Mouse (Mus musculus) embryonic fibroblast, embryonic 13.5 days (primary cell): ENCODE results near the gene Slc2a12.
A peak's percentile ranks its signal among the peaks of the same experiment; 100 is the strongest.

ENCODE experiments used
- CTCF ChIP-seq: IDR thresholded peaks from 2 replicates; pipeline ENCODE4 v1.5.1; 2011; ENCODE audit warnings: mild to moderate bottlenecking, control low read depth, low read length, moderate library complexity, borderline replicate concordance; ENCODE audit not compliant: insufficient read depth
- POLR2A ChIP-seq: IDR thresholded peaks from 2 replicates; pipeline ENCODE4 v1.6.1; 2011; ENCODE audit warnings: low read depth, mild to moderate bottlenecking, control low read depth, low read length, moderate library complexity

DNA sequence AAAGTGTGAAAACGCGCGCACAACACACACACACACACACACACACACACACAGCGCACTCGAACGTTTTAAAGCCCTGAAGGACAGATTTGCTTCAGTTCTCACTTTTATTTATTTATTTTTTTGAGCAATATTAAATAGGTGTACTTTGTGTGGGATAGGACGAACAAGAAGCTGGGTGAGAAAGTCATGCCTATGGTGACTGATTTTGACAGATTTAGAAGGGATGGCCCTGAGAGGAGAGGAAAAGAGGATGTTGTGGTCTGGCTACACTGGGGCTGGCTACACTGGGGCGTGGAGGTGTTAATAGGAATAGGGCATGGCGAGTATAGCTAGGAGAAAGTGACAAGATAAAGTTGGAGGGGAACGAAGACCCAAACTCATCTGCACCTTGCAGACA, 87.4 kb downstream of the Slc2a12 start:
- no peak for TF ChIP-seq CTCF
- peak; percentile 25; the same call in 1 of the 2 replicates for TF ChIP-seq POLR2A
